Mouse (Mus musculus) cerebellum, adult 2 months (tissue): ENCODE measurements around the gene Dtnb.

Source experiments
- CTCF ChIP-seq: fragments of 200-500 bp; IDR thresholded peaks from 2 replicates; pipeline ENCODE4 v1.5.1; 2011; ENCODE audit warnings: low read depth, mild to moderate bottlenecking, control low read depth, low read length, moderate library complexity, borderline replicate concordance; ENCODE audit not compliant: insufficient read depth
- POLR2A ChIP-seq: fragments of 200-500 bp; IDR thresholded peaks from 2 replicates; pipeline ENCODE4 v1.6.1; 2011; ENCODE audit warnings: low read length, control low read depth, borderline replicate concordance; ENCODE audit not compliant: insufficient read depth

- TF ChIP-seq POLR2A (no peak), CTCF (no peak)
These were observed 227.4 kb downstream of the Dtnb start for GRCm38 (mm10) chr12:3799551-3799950.
